Mouse (Mus musculus) liver, embryonic 13.5 days (tissue): ENCODE data around the gene Serpina1f. TPM values are rescaled to one million over a fixed set of nuclear protein-coding genes. Genes with fewer than 3 reads are reported as not detected.
"Not testable (repeated sequence)": the region's sequence is repeated elsewhere in the genome, so short reads cannot be mapped to it uniquely, and the experiment has no call there.

Source experiments
- ATAC-seq: fragments of 200-750 bp; cut with Nextera tagmentation; 2 replicates; pipeline ENCODE4 v1.8.0; 2017; ENCODE audit warnings: low read depth, mild to moderate bottlenecking, moderate number of reproducible peaks, moderate library complexity
- DNase-seq: peaks from one replicate; pipeline ENCODE4 v3.0.0; 2022
- H3K27ac ChIP-seq: fragments of 300-500 bp; sonication (generic); 2 replicates; pipeline ENCODE4 v1.5.1; 2015; ENCODE audit warnings: moderate library complexity, mild to moderate bottlenecking, inconsistent platforms
- H3K27me3 ChIP-seq: fragments of 300-500 bp; sonication (generic); 2 replicates; pipeline ENCODE4 v1.6.1; 2015; ENCODE audit warnings: mild to moderate bottlenecking, inconsistent platforms
- H3K36me3 ChIP-seq: fragments of 300-500 bp; sonication (generic); 2 replicates; pipeline ENCODE4 v1.6.1; 2015; ENCODE audit warnings: mild to moderate bottlenecking, inconsistent platforms
- H3K4me1 ChIP-seq: fragments of 300-500 bp; sonication (generic); replicated peaks from 2 replicates; pipeline ENCODE4 v1.6.1; 2015; ENCODE audit warnings: inconsistent platforms
- H3K4me2 ChIP-seq: fragments of 300-500 bp; sonication (generic); 2 replicates; pipeline ENCODE4 v1.6.1; 2015; ENCODE audit warnings: inconsistent platforms, mild to moderate bottlenecking, moderate library complexity
- H3K4me3 ChIP-seq: fragments of 300-500 bp; sonication (generic); replicated peaks from 2 replicates; pipeline ENCODE4 v1.5.1; 2015; ENCODE audit warnings: mild to moderate bottlenecking, inconsistent platforms
- H3K9ac ChIP-seq: fragments of 300-500 bp; sonication (generic); 2 replicates; pipeline ENCODE4 v1.6.1; 2015; ENCODE audit warnings: mild to moderate bottlenecking, inconsistent platforms
- H3K9me3 ChIP-seq: fragments of 300-500 bp; sonication (generic); replicated peaks from 2 replicates; pipeline ENCODE4 v1.6.1; 2016; ENCODE audit warnings: inconsistent platforms
- WGBS: fragments of 180-500 bp; shearing (Covaris S2); methylation state at CpG from one replicate; pipeline ENCODE4 v1.1.7; 2015; ENCODE audit not compliant: insufficient replicate concordance; 5-methylcytosine and 5-hydroxymethylcytosine counted together
- polyA plus RNA-seq: library from polyadenylated mRNA; unstranded; fragments of >200 nt; fragmentation: Nextera tagmentation; extraction: Ambion mirVana; gene quantifications from 2 replicates; pipeline ENCODE4 v1.2.1, GENCODE M21; 2015

Gene Serpina1f
- polyA plus RNA-seq: 0.07 and 0.12 TPM in 2 replicates

GRCm38 (mm10) chr12:103695429-103695828 is at the start of gene Serpina1f:
Gene Serpina1f (minus strand): TSS chr12:103695529.
- H3K27ac ChIP-seq: no peak within 1 kb of the TSS
- no peak within 1 kb of the TSS for H3K4me2 ChIP-seq
- DNase-seq (no peak), ATAC-seq (no peak)
- no peak within 1 kb of the TSS for H3K4me3 ChIP-seq
- no peaks in the 10 kb centered on the region for H3K27me3 ChIP-seq
- 69% methylated on average over 8 of the region's 8 CpGs for WGBS
- H3K4me1 ChIP-seq: no peaks in the 10 kb centered on the region
- H3K9ac ChIP-seq: no peak within 1 kb of the TSS
- H3K9me3 ChIP-seq: peaks cover 6% of the 10 kb centered on the region
- H3K36me3 ChIP-seq: no peaks in the 10 kb centered on the region

- peak overlapping the region; percentile 48 for H3K4me3 ChIP-seq
- not testable (repeated sequence) for H3K36me3 ChIP-seq, H3K27me3 ChIP-seq, H3K4me1 ChIP-seq, H3K9ac ChIP-seq, DNase-seq, H3K9me3 ChIP-seq
- H3K4me2 ChIP-seq: 0 out of 2 replicates have a peak overlapping the region, but pooled peaks have one; percentile 8
- 53% methylated on average over 6 of the region's 6 CpGs for WGBS
- H3K27ac ChIP-seq: peak overlapping the region; percentile 39; the same call in 1 of the 2 replicates
- peak; percentile 72 for ATAC-seq
These were observed 42.7 kb upstream of the Serpina1f start for GRCm38 (mm10) chr12:103737791-103738580.

DNA sequence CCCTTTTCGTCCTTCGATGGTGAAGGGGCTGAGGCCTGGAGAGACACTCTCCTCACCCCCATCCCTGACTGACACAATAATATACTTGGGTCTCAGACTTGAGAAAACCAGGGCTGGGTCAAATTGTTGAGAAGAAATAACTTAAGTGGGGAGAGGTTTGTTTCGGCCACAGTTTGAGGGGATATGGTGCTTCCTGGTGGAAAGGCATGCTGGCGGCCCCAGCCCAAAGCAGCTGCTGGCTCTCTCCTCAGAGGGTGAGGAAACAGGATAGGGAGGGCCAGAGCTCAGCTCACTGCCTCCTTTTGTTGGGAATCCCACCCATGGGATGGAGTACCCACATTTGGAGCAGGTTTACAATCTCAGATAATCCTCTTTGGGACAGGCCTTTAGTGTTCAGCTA is 40.2 kb upstream of the Serpina1f start:
- Histone ChIP-seq H3K4me3 (peak overlapping the region; percentile 8; the same call in 1 of the 2 replicates), H3K4me2 (peak overlapping the region; percentile 47)
- DNase-seq, H3K9me3 ChIP-seq, H3K27me3 ChIP-seq, H3K36me3 ChIP-seq, H3K4me1 ChIP-seq, H3K27ac ChIP-seq, ATAC-seq, H3K9ac ChIP-seq: not testable (repeated sequence)
- WGBS: 55% methylated on average over 4 of the region's 4 CpGs

DNA sequence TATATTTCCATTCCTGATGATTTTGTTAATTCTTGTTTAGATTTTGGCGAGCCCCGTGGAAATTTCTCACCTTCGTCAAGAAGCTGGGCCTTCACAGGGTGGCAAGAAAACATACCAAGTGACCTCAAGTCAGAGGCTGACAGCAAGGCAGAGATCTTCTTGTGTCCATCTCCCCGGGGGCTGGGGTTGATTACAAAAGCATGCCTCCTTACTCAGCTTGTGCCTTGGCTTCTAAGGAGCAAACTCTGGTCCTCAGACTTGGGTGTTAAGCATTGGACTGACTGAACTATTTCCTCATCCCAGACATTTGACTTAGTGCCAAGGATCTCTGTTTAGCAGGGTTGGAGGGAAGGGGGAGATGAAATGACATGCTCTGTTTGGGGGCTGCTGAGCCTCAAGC is 39.8 kb upstream of the Serpina1f start:
- not testable (repeated sequence) for H3K9ac ChIP-seq, H3K4me1 ChIP-seq, H3K27ac ChIP-seq, H3K36me3 ChIP-seq, DNase-seq, H3K9me3 ChIP-seq, ATAC-seq, H3K27me3 ChIP-seq
- WGBS: 55% methylated on average over 4 of the region's 4 CpGs
- Histone ChIP-seq H3K4me2 (peak overlapping the region; percentile 47), H3K4me3 (0 out of 2 replicates have a peak overlapping the region, but pooled peaks have one; percentile 8)

DNA sequence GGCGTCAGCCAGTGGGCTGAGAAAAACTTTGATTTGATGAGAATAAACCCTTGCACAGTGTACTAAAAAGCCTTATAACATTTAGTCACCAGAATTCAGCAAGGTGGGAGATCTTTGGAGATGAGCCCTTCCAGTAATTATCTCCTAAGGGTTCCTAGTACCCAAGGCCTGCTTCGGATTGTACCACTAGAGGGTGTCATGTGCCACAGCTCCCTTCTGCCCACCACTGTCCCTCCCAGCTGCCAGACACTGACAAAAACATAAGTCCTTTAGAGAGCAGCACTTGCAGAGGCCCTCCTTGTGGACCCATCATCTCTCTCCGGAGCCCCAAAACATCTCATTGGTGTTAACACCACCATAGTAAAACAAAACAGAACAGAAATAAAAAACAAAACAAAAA is 16.2 kb upstream of the Serpina1f start:
- Histone ChIP-seq H3K9me3 (peaks cover 9% of the 10 kb centered on the region; the same call in 1 of the 2 replicates), H3K36me3 (no peaks in the 10 kb centered on the region), H3K27ac (no peak overlapping the region), H3K4me2 (no peak overlapping the region), H3K4me1 (peaks cover 12% of the 10 kb centered on the region; the same call in 1 of the 2 replicates), H3K4me3 (no peak overlapping the region), H3K27me3 (no peaks in the 10 kb centered on the region), H3K9ac (no peak overlapping the region)
- WGBS: 66% methylated on average over 3 of the region's 3 CpGs
- DNase-seq: no peak
- ATAC-seq: no peak

- Histone ChIP-seq H3K27me3 (no peaks in the 10 kb centered on the region), H3K9ac (no peak overlapping the region), H3K9me3 (peaks cover 9% of the 10 kb centered on the region; the same call in 1 of the 2 replicates), H3K4me3 (no peak overlapping the region), H3K36me3 (no peaks in the 10 kb centered on the region), H3K27ac (no peak overlapping the region), H3K4me2 (no peak overlapping the region), H3K4me1 (peaks cover 12% of the 10 kb centered on the region; the same call in 1 of the 2 replicates)
- DNase-seq: no peak
- WGBS: 52% methylated on average over 1 of the region's 1 CpGs
- no peak for ATAC-seq
These were observed 15.1 kb upstream of the Serpina1f start for GRCm38 (mm10) chr12:103710405-103710804.

- Histone ChIP-seq H3K4me1 (peaks cover 12% of the 10 kb centered on the region; the same call in 1 of the 2 replicates), H3K27ac (peak overlapping the region; percentile 44), H3K9me3 (peaks cover 6% of the 10 kb centered on the region; the same call in 1 of the 2 replicates), H3K4me2 (no peak overlapping the region), H3K4me3 (no peak overlapping the region), H3K27me3 (no peaks in the 10 kb centered on the region), H3K36me3 (no peaks in the 10 kb centered on the region), H3K9ac (no peak overlapping the region)
- DNase-seq: no peak
- ATAC-seq: peak; percentile 66
- WGBS: 30% methylated on average over 4 of the region's 4 CpGs
These were observed 10.8 kb upstream of the Serpina1f start for GRCm38 (mm10) chr12:103706113-103706512.

GRCm38 (mm10) chr12:103705547-103705946 is 10.2 kb upstream of the Serpina1f start:
- Histone ChIP-seq H3K4me2 (no peak overlapping the region), H3K9ac (no peak overlapping the region), H3K9me3 (peaks cover 6% of the 10 kb centered on the region; the same call in 1 of the 2 replicates), H3K27ac (peak overlapping the region; percentile 72), H3K4me3 (no peak overlapping the region), H3K27me3 (no peaks in the 10 kb centered on the region), H3K4me1 (peaks cover 12% of the 10 kb centered on the region; the same call in 1 of the 2 replicates), H3K36me3 (no peaks in the 10 kb centered on the region)
- whole genome bisulfite sequencing: 32% methylated on average over 2 of the region's 2 CpGs
- ATAC-seq: no peak
- no peak for DNase-seq

- H3K27ac ChIP-seq: no peak overlapping the region
- ATAC-seq (no peak), DNase-seq (no peak)
- H3K9ac ChIP-seq: no peak overlapping the region
- no peaks in the 10 kb centered on the region; the same call in 1 of the 2 replicates for H3K9me3 ChIP-seq
- H3K4me2 ChIP-seq: no peak overlapping the region
- H3K27me3 ChIP-seq: no peaks in the 10 kb centered on the region
- H3K4me1 ChIP-seq: no peaks in the 10 kb centered on the region
- H3K36me3 ChIP-seq: no peaks in the 10 kb centered on the region
- WGBS: 57% methylated on average over 4 of the region's 4 CpGs
- H3K4me3 ChIP-seq: no peak overlapping the region
These were observed 4.9 kb upstream of the Serpina1f start for GRCm38 (mm10) chr12:103700144-103700750.

DNA sequence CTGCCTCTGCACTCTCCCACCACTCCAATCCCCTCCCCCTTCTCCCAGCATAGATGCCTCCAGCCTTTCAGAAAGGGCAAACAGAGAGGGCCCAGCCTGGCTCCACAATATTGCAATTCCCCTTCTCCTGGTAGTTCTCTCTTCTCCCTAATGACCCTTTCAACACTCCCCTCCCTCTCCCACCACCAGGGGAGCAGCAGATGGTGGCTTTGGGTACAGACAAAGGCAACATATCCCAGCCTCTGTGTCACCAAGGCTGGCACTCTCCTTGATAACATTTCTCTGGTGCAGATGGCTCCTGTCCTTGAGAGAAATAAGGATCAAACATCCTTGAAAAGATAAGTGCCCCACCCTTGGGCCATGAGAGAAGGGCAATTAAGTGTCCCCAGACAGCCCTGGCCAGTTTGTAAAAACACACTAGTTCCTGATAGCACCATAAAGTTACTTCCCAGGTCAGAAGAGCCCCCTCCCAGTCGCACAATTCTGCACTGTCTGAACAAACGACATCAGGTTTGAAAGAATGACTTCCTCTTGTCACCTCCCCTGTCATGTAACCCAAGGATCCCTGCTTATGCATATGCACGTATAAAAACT is 7.0 kb downstream of the Serpina1f start:
- H3K9ac ChIP-seq: no peak overlapping the region
- 19% methylated on average over 3 of the region's 3 CpGs for WGBS
- ATAC-seq: no peak
- H3K27me3 ChIP-seq: no peaks in the 10 kb centered on the region
- no peak overlapping the region for H3K27ac ChIP-seq
- peaks cover 12% of the 10 kb centered on the region for H3K9me3 ChIP-seq
- 0 out of 2 replicates have a peak, but pooled peaks cover 5% of the 10 kb centered on the region for H3K4me1 ChIP-seq
- no peaks in the 10 kb centered on the region for H3K36me3 ChIP-seq
- no peak overlapping the region for H3K4me3 ChIP-seq
- no peak for DNase-seq
- H3K4me2 ChIP-seq: no peak overlapping the region

DNA sequence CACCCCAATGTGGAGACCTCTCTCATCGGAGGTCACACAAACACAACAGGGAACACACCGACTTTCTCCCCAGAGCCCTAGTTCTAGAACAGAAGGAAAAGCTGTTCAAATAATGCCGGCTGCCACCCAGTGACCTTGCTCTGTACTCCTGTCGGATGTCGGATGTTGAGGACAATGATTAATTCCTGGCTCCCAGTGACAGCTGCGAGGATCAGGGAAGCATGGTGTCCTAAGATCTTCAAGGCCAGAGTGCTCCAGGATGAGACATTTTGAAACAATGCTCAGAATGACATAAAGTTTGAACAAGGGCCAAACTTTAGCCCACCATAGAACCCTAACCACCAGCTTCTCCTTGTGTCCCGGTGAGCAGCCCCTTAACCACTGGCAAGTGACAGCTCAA is 8.3 kb downstream of the Serpina1f start:
- H3K9ac ChIP-seq: no peak overlapping the region
- ATAC-seq (no peak), DNase-seq (no peak)
- H3K27ac ChIP-seq: no peak overlapping the region
- no peak overlapping the region for H3K4me2 ChIP-seq
- H3K4me1 ChIP-seq: 0 out of 2 replicates have a peak, but pooled peaks cover 5% of the 10 kb centered on the region
- H3K36me3 ChIP-seq: no peaks in the 10 kb centered on the region
- no peak overlapping the region for H3K4me3 ChIP-seq
- no peaks in the 10 kb centered on the region for H3K27me3 ChIP-seq
- peaks cover 12% of the 10 kb centered on the region for H3K9me3 ChIP-seq
- WGBS: 60% methylated on average over 7 of the region's 7 CpGs
